Mouse (Mus musculus) ES-E14 (cell line): ENCODE data around the gene Galnt17.

ENCODE experiments used
- CHD2 ChIP-seq: IDR thresholded peaks from 2 replicates; pipeline ENCODE4 v1.6.1; 2014; ENCODE audit warnings: mild to moderate bottlenecking, low read depth, low read length, inconsistent platforms
- HCFC1 ChIP-seq: IDR thresholded peaks from 2 replicates; pipeline ENCODE4 v1.6.1; 2012; ENCODE audit warnings: low read length, inconsistent platforms, borderline replicate concordance; ENCODE audit not compliant: insufficient read depth
- MAFK ChIP-seq: IDR thresholded peaks from 2 replicates; pipeline ENCODE4 v1.6.1; 2014; ENCODE audit warnings: mild to moderate bottlenecking, low read depth, low read length, inconsistent platforms; ENCODE audit not compliant: insufficient read depth
- ZC3H11A ChIP-seq: IDR thresholded peaks from 2 replicates; pipeline ENCODE4 v1.6.1; 2012; ENCODE audit warnings: low read depth, mild to moderate bottlenecking, inconsistent platforms, low read length, borderline replicate concordance
- ZNF384 ChIP-seq: IDR thresholded peaks from 2 replicates; pipeline ENCODE4 v1.6.1; 2012; ENCODE audit warnings: low read depth, low read length, inconsistent platforms

GRCm38 (mm10) chr5:130950421-130950820, 357.9 kb downstream of the Galnt17 start:
- TF ChIP-seq CHD2: no peak
- TF ChIP-seq MAFK: no peak
- no peak for TF ChIP-seq ZC3H11A
- TF ChIP-seq HCFC1: no peak
- TF ChIP-seq ZNF384: no peak
